ENCODE assay signal across 10 mouse cellular contexts in the genomic region with DNA sequence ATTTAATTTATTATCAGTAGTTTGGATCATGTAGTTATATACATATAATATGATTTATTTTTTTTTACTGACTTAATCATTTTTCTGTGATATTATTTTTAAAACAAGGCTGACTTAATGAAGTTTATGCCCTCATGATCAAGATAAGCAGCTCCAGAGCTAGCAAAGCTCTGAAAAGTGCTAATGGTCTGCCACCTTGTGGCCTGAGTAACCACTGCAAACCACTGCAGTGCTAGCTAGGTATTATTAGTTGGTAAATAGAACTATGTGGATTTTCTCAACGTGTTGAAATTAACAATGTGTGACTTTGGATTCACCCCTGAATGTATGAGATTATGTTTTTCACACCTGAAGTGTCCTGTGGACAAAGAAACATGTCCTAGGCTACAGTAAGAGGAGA. TPM values are rescaled to one million over a fixed set of nuclear protein-coding genes. Genes with fewer than 3 reads are reported as not detected.
DNase-seq lines count a peak whose midpoint lies in the region; ATAC-seq lines count a peak whose summit lies in the region.
"Had no signal": no experiment of that assay in that cellular context is flagged by ENCODE, and none has a peak within 500 bp of the region (broad histone marks: within the 10 kb centered on the region; RNA-seq: fewer than 3 reads in every experiment).

No protein-coding gene starts in this region.

- whole genome bisulfite sequencing in hindbrain, embryonic 15.5 days: 5% methylated on average over 1 of the region's 1 CpGs

- no peaks in the 10 kb centered on the region for H3K4me1 ChIP-seq in hindbrain, embryonic 15.5 days (replicated peaks)
- H3K4me1 ChIP-seq: embryonic facial prominence, embryonic 15.5 days; lung, embryonic 15.5 days had no signal

- H3K4me3 ChIP-seq in hindbrain, embryonic 15.5 days: no peak overlapping the region
- H3K4me3 ChIP-seq: embryonic facial prominence, embryonic 15.5 days; lung, embryonic 15.5 days had no signal

- H3K4me2 ChIP-seq in hindbrain, embryonic 15.5 days: no peak overlapping the region
- H3K4me2 ChIP-seq: embryonic facial prominence, embryonic 15.5 days; lung, embryonic 15.5 days had no signal

- no peak overlapping the region for H3K9ac ChIP-seq in hindbrain, embryonic 15.5 days
- H3K9ac ChIP-seq: embryonic facial prominence, embryonic 15.5 days; lung, embryonic 15.5 days had no signal

- no peaks in the 10 kb centered on the region for H3K9me3 ChIP-seq in hindbrain, embryonic 15.5 days
- H3K9me3 ChIP-seq: embryonic facial prominence, embryonic 15.5 days; lung, embryonic 15.5 days had no signal

- peak; percentile 16 for DNase-seq in thymus, postnatal 4 days
- no peak for DNase-seq in thymus, postnatal 14 days
- peak; percentile 72 for DNase-seq in embryo, embryonic 10.5 days (ENCODE audit: low spot score)
- peak; percentile 19 to 68 for DNase-seq in layer of hippocampus, postnatal 25 days (ENCODE audit: extremely low spot score in 1 of 2, low spot score in 1 of 2)
- peak; percentile 45 for DNase-seq in mesoderm, embryonic 11.5 days (ENCODE audit: low read depth, low spot score)
- DNase-seq in urinary bladder, postnatal 10 days (ENCODE audit: low spot score): peak; percentile 16
- DNase-seq in thymus, adult 18-20 months: no peak

- no peaks in the 10 kb centered on the region for H3K36me3 ChIP-seq in hindbrain, embryonic 15.5 days
- H3K36me3 ChIP-seq: embryonic facial prominence, embryonic 15.5 days; lung, embryonic 15.5 days had no signal

- H3K27me3 ChIP-seq in hindbrain, embryonic 15.5 days: no peaks in the 10 kb centered on the region
- H3K27me3 ChIP-seq: embryonic facial prominence, embryonic 15.5 days; lung, embryonic 15.5 days had no signal

- no peak overlapping the region for H3K27ac ChIP-seq in hindbrain, embryonic 15.5 days (replicated peaks)
- H3K27ac ChIP-seq: embryonic facial prominence, embryonic 15.5 days; lung, embryonic 15.5 days had no signal

- peak; percentile 90 for ATAC-seq in hindbrain, embryonic 15.5 days (ENCODE audit: low FRiP score, low read depth)

RNA-seq across cellular contexts. Expression of a gene that starts 15.0 kb away (rescaled TPM):
- polyA plus RNA-seq in hindbrain, embryonic 15.5 days (2015; fragmentation: Nextera tagmentation; extraction: Ambion mirVana): not detected in 2 replicates
- total RNA-seq in layer of hippocampus, postnatal 25 days (2021): not detected
- polyA plus RNA-seq: embryonic facial prominence, embryonic 15.5 days; lung, embryonic 15.5 days had no signal

Comparison
In these comparisons a context has a peak if more than half of its experiments do, and no peak if none do; other contexts are left out.
1. DNase-seq: peak in thymus, postnatal 4 days (single experiment), embryo, embryonic 10.5 days (single experiment), layer of hippocampus, postnatal 25 days (2 of 2), mesoderm, embryonic 11.5 days (single experiment) and urinary bladder, postnatal 10 days (single experiment); none in thymus, postnatal 14 days (single experiment) and thymus, adult 18-20 months (0 of 2).